Mouse (Mus musculus): ENCODE results near the gene Abhd16a. TPM values are rescaled to one million over a fixed set of nuclear protein-coding genes. Genes with fewer than 3 reads are reported as not detected.

Gene Abhd16a
- polyA plus RNA-seq, 1 experiment from 2014 or later = 77.1 TPM

- Histone ChIP-seq H3K4me1 (ENCODE audit: control insufficient read depth, insufficient read depth, low read length) (no peaks in the 10 kb centered on the region), H3K9me3 (ENCODE audit: control insufficient read depth, low read depth, low read length) (no peaks in the 10 kb centered on the region), H3K4me2 (replicated peaks; ENCODE audit: low read depth, low read length) (no peak overlapping the region), H3K27ac (ENCODE audit: low read length) (no peak overlapping the region), H3K9ac (replicated peaks; ENCODE audit: low read depth, low read length) (no peak overlapping the region), H3K27me3 (ENCODE audit: control insufficient read depth, insufficient read depth, low read length) (no peaks in the 10 kb centered on the region), H3K4me3 (ENCODE audit: low read depth, low read length) (no peak overlapping the region), H3K36me3 (ENCODE audit: control insufficient read depth, insufficient read depth, low read length) (peaks cover 96% of the 10 kb centered on the region)
- ATAC-seq (ENCODE audit: insufficient number of reproducible peaks, insufficient read depth, low FRiP score, low read depth) = no peak
- 89% methylated on average over 4 of the region's 4 CpGs for WGBS
Measured at GRCm38 (mm10) chr17:35152121-35152520, 63.1 kb downstream of the Abhd16a start.

Other genes starting within 250 kb of the Abhd16a start
- gene Skiv2l, start 239.1 kb upstream of the Abhd16a start, polyA plus RNA-seq (2014; fragmentation: Nextera tagmentation; extraction: Ambion mirVana) = 37.7 and 39.5 TPM in 2 replicates
- gene Nelfe, start 238.9 kb upstream of the Abhd16a start, polyA plus RNA-seq (2014; fragmentation: Nextera tagmentation; extraction: Ambion mirVana) = 101 and 114 TPM in 2 replicates
- 6.7 and 9.4 TPM in 2 replicates for gene Cfb, start 226.7 kb upstream of the Abhd16a start, polyA plus RNA-seq (2014; fragmentation: Nextera tagmentation; extraction: Ambion mirVana)
- gene Zbtb12, start 209.8 kb upstream of the Abhd16a start, polyA plus RNA-seq (2014; fragmentation: Nextera tagmentation; extraction: Ambion mirVana) = 0.87 and 1.2 TPM in 2 replicates
- not detected in 2 replicates for gene Gm20547, start 207.2 kb upstream of the Abhd16a start, polyA plus RNA-seq (2014; fragmentation: Nextera tagmentation; extraction: Ambion mirVana)
- 2.8 TPM in 2 replicates for gene C2, start 191.0 kb upstream of the Abhd16a start, polyA plus RNA-seq (2014; fragmentation: Nextera tagmentation; extraction: Ambion mirVana)
- 69.4 and 79.4 TPM in 2 replicates for gene Ehmt2, start 190.8 kb upstream of the Abhd16a start, polyA plus RNA-seq (2014; fragmentation: Nextera tagmentation; extraction: Ambion mirVana)
- 5.3 and 6.4 TPM in 2 replicates for gene Slc44a4, start 174.8 kb upstream of the Abhd16a start, polyA plus RNA-seq (2014; fragmentation: Nextera tagmentation; extraction: Ambion mirVana)
- 15.1 and 16.2 TPM in 2 replicates for gene Neu1, start 158.0 kb upstream of the Abhd16a start, polyA plus RNA-seq (2014; fragmentation: Nextera tagmentation; extraction: Ambion mirVana)
- gene Hspa1b, start 130.0 kb upstream of the Abhd16a start, polyA plus RNA-seq (2014; fragmentation: Nextera tagmentation; extraction: Ambion mirVana) = 0.54 and 0.84 TPM in 2 replicates
- 0.66 TPM in 1 of 2 replicates, not detected in the other for gene Gm20481, start 119.4 kb upstream of the Abhd16a start, polyA plus RNA-seq (2014; fragmentation: Nextera tagmentation; extraction: Ambion mirVana)
- gene Hspa1a, start 117.1 kb upstream of the Abhd16a start, polyA plus RNA-seq (2014; fragmentation: Nextera tagmentation; extraction: Ambion mirVana) = 4.9 and 6.0 TPM in 2 replicates
- 0.73 and 0.75 TPM in 2 replicates for gene Hspa1l, start 116.6 kb upstream of the Abhd16a start, polyA plus RNA-seq (2014; fragmentation: Nextera tagmentation; extraction: Ambion mirVana)
- 177 and 205 TPM in 2 replicates for gene Lsm2, start 107.4 kb upstream of the Abhd16a start, polyA plus RNA-seq (2014; fragmentation: Nextera tagmentation; extraction: Ambion mirVana)
- gene Vars, start 88.3 kb upstream of the Abhd16a start, polyA plus RNA-seq (2014; fragmentation: Nextera tagmentation; extraction: Ambion mirVana) = 84.0 and 92.3 TPM in 2 replicates
- 0.18 and 0.22 TPM in 2 replicates for gene Vwa7, start 72.7 kb upstream of the Abhd16a start, polyA plus RNA-seq (2014; fragmentation: Nextera tagmentation; extraction: Ambion mirVana)
- gene Sapcd1, start 61.2 kb upstream of the Abhd16a start, polyA plus RNA-seq (2014; fragmentation: Nextera tagmentation; extraction: Ambion mirVana) = 16.3 and 21.3 TPM in 2 replicates
- gene Msh5, start 42.5 kb upstream of the Abhd16a start, polyA plus RNA-seq (2014; fragmentation: Nextera tagmentation; extraction: Ambion mirVana) = 3.6 and 3.8 TPM in 2 replicates
- gene Clic1, start 39.3 kb upstream of the Abhd16a start, polyA plus RNA-seq (2014; fragmentation: Nextera tagmentation; extraction: Ambion mirVana) = 83.0 and 88.5 TPM in 2 replicates
- gene Ddah2, start 30.2 kb upstream of the Abhd16a start, polyA plus RNA-seq (2014; fragmentation: Nextera tagmentation; extraction: Ambion mirVana) = 292 and 322 TPM in 2 replicates
- gene Ly6g6c, start 23.9 kb upstream of the Abhd16a start, polyA plus RNA-seq (2014; fragmentation: Nextera tagmentation; extraction: Ambion mirVana) = 0.30 and 0.63 TPM in 2 replicates
- gene Mpig6b, start 23.1 kb upstream of the Abhd16a start, polyA plus RNA-seq (2014; fragmentation: Nextera tagmentation; extraction: Ambion mirVana) = 0.97 and 1.3 TPM in 2 replicates
- gene Ly6g6e, start 12.4 kb upstream of the Abhd16a start, polyA plus RNA-seq (2014; fragmentation: Nextera tagmentation; extraction: Ambion mirVana) = 7.8 and 9.7 TPM in 2 replicates
- gene Ly6g6d, start 11.2 kb upstream of the Abhd16a start, polyA plus RNA-seq (2014; fragmentation: Nextera tagmentation; extraction: Ambion mirVana) = 1.5 and 2.1 TPM in 2 replicates
- gene Ly6g6f, start 3.7 kb upstream of the Abhd16a start, polyA plus RNA-seq (2014; fragmentation: Nextera tagmentation; extraction: Ambion mirVana) = 0.29 TPM in 1 of 2 replicates, not detected in the other
- not detected in 2 replicates for gene Ly6g5c, start 19.0 kb downstream of the Abhd16a start, polyA plus RNA-seq (2014; fragmentation: Nextera tagmentation; extraction: Ambion mirVana)
- 0.49 and 0.81 TPM in 2 replicates for gene Ly6g5b, start 26.2 kb downstream of the Abhd16a start, polyA plus RNA-seq (2014; fragmentation: Nextera tagmentation; extraction: Ambion mirVana)
- 20.3 and 21.9 TPM in 2 replicates for gene Gpank1, start 32.2 kb downstream of the Abhd16a start, polyA plus RNA-seq (2014; fragmentation: Nextera tagmentation; extraction: Ambion mirVana)
- 269 and 270 TPM in 2 replicates for gene Csnk2b, start 32.8 kb downstream of the Abhd16a start, polyA plus RNA-seq (2014; fragmentation: Nextera tagmentation; extraction: Ambion mirVana)
- 10.1 and 13.3 TPM in 2 replicates for gene D17H6S53E, start 37.1 kb downstream of the Abhd16a start, polyA plus RNA-seq (2014; fragmentation: Nextera tagmentation; extraction: Ambion mirVana)
- gene Apom, start 42.8 kb downstream of the Abhd16a start, polyA plus RNA-seq (2014; fragmentation: Nextera tagmentation; extraction: Ambion mirVana) = 0.75 and 0.77 TPM in 2 replicates
- gene Bag6, start 45.9 kb downstream of the Abhd16a start, polyA plus RNA-seq (2014; fragmentation: Nextera tagmentation; extraction: Ambion mirVana) = 86.5 and 89.0 TPM in 2 replicates
- gene Prrc2a, start 75.6 kb downstream of the Abhd16a start, polyA plus RNA-seq (2014; fragmentation: Nextera tagmentation; extraction: Ambion mirVana) = 209 and 222 TPM in 2 replicates
- gene Aif1, start 86.8 kb downstream of the Abhd16a start, polyA plus RNA-seq (2014; fragmentation: Nextera tagmentation; extraction: Ambion mirVana) = 16.4 and 19.6 TPM in 2 replicates
- 18.5 and 21.1 TPM in 2 replicates for gene Lst1, start 99.2 kb downstream of the Abhd16a start, polyA plus RNA-seq (2014; fragmentation: Nextera tagmentation; extraction: Ambion mirVana)
- gene Ltb, start 105.2 kb downstream of the Abhd16a start, polyA plus RNA-seq (2014; fragmentation: Nextera tagmentation; extraction: Ambion mirVana) = 1.4 and 1.8 TPM in 2 replicates
- gene Tnf, start 112.7 kb downstream of the Abhd16a start, polyA plus RNA-seq (2014; fragmentation: Nextera tagmentation; extraction: Ambion mirVana) = 0.20 and 0.34 TPM in 2 replicates
- gene Lta, start 116.1 kb downstream of the Abhd16a start, polyA plus RNA-seq (2014; fragmentation: Nextera tagmentation; extraction: Ambion mirVana) = 0.42 and 0.59 TPM in 2 replicates
- gene Gm16181, start 131.6 kb downstream of the Abhd16a start, polyA plus RNA-seq (2014; fragmentation: Nextera tagmentation; extraction: Ambion mirVana) = not detected in 2 replicates
- 8.1 and 8.5 TPM in 2 replicates for gene Atp6v1g2, start 144.4 kb downstream of the Abhd16a start, polyA plus RNA-seq (2014; fragmentation: Nextera tagmentation; extraction: Ambion mirVana)
- gene Nfkbil1, start 146.5 kb downstream of the Abhd16a start, polyA plus RNA-seq (2014; fragmentation: Nextera tagmentation; extraction: Ambion mirVana) = 3.5 and 3.8 TPM in 2 replicates
- gene Ddx39b, start 152.5 kb downstream of the Abhd16a start, polyA plus RNA-seq (2014; fragmentation: Nextera tagmentation; extraction: Ambion mirVana) = 467 and 480 TPM in 2 replicates
- 77.6 and 83.3 TPM in 2 replicates for gene H2-D1, start 173.5 kb downstream of the Abhd16a start, polyA plus RNA-seq (2014; fragmentation: Nextera tagmentation; extraction: Ambion mirVana)
- 0.49 and 0.60 TPM in 2 replicates for gene H2-Q1, start 231.1 kb downstream of the Abhd16a start, polyA plus RNA-seq (2014; fragmentation: Nextera tagmentation; extraction: Ambion mirVana)

All from stomach, embryonic 14.5 days (tissue).